Mouse (Mus musculus): Measurements from ENCODE around the gene Cyp26a1. TPM values are rescaled to one million over a fixed set of nuclear protein-coding genes. Genes with fewer than 3 reads are reported as not detected.

Cyp26a1 gene
- polyA plus RNA-seq, 1 experiment from 2014 or later: not detected

DNA sequence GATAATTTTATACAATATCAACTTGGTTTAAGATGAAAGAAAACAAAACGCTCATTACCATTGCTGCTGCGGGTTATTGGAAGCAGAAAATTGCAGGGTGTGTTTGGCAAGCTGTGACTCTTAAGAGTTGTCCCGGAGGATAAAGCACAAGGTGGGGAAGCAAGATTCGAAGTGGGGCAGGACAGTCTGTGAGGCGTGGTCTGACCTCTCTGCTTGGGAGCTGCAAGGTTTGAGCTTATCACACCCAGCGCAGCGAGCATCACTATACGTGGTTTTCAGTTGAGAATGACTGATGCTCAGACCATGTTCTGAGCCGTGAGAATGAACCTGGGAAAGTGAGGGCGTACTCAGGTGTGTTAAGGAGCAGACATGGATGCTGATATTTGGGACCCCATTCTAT is 17.1 kb downstream of the Cyp26a1 start:
- Histone ChIP-seq H3K36me3 (ENCODE audit: control insufficient read depth, insufficient read depth) (no peaks in the 10 kb centered on the region), H3K4me3 (ENCODE audit: low read depth, low read length) (no peak overlapping the region), H3K9ac (ENCODE audit: low read depth, low read length) (no peak overlapping the region), H3K9me3 (replicated peaks; ENCODE audit: control insufficient read depth, low read length) (no peaks in the 10 kb centered on the region), H3K27me3 (ENCODE audit: control insufficient read depth, insufficient read depth, low read depth, low read length) (no peaks in the 10 kb centered on the region), H3K4me1 (ENCODE audit: control insufficient read depth, low read depth, low read length) (no peaks in the 10 kb centered on the region), H3K27ac (ENCODE audit: low read length) (no peak overlapping the region), H3K4me2 (ENCODE audit: low read depth, low read length) (no peak overlapping the region)
- 39% methylated on average over 10 of the region's 10 CpGs for WGBS (ENCODE audit: insufficient replicate concordance)
- no peak for ATAC-seq (ENCODE audit: low read depth)

DNA sequence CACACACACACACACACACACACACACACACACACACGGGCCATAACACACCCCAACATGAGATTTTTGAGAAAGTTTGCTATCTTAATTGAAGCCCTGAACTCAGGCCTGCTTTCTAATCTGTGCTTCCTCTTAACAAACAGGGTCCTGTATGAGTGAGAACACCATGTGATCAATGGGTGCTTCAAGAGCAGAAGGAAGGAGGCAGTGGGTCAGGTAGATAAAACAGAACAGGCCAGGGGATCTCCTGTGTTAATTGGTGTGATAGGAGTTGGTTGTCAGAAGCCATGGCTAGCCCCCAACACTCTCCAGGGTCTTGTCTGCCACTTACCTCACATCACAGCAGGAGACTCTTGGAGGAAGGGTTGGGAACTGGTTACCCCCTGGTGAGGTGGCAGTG is 18.4 kb downstream of the Cyp26a1 start:
- H3K36me3 ChIP-seq (ENCODE audit: control insufficient read depth, insufficient read depth): no peaks in the 10 kb centered on the region
- no peak overlapping the region for H3K4me2 ChIP-seq (ENCODE audit: low read depth, low read length)
- H3K9me3 ChIP-seq (replicated peaks; ENCODE audit: control insufficient read depth, low read length): no peaks in the 10 kb centered on the region
- no peak for ATAC-seq (ENCODE audit: low read depth)
- no peak overlapping the region for H3K27ac ChIP-seq (ENCODE audit: low read length)
- no peak overlapping the region for H3K4me3 ChIP-seq (ENCODE audit: low read depth, low read length)
- WGBS (ENCODE audit: insufficient replicate concordance): 22% methylated on average over 1 of the region's 1 CpGs
- H3K27me3 ChIP-seq (ENCODE audit: control insufficient read depth, insufficient read depth, low read depth, low read length): no peaks in the 10 kb centered on the region
- H3K9ac ChIP-seq (ENCODE audit: low read depth, low read length): no peak overlapping the region
- H3K4me1 ChIP-seq (ENCODE audit: control insufficient read depth, low read depth, low read length): no peaks in the 10 kb centered on the region

DNA sequence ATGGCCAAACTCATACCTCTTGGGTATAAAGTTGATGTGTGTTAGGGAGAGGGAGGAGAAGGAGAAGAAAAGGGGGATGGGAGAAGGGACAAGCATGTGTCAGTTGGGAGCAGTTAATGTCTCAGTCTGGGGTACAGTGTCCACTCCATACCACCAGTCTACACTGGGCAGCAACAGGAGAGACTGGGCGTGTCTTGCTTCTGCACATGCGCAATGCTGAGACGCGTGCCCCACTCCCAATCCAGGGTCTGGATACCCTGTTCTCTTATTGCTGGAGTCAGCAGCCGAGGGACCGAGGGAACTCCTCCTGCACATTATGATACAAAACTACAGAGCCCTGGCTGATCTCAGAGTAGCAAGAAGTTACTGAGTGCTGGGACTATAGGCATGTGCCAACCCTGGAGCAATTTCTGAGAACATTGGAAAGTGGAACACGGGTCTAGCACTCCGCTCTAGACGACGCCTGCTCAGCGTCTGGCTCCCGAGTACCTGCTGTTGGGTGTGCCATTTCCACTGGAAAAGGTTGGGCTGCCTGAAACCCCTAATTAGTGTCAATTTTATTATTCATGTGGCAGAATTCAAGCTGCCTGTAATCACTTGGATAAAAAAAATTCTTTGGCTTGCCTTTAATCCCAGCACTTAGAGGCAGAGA is 19.1 kb downstream of the Cyp26a1 start:
- H3K4me1 ChIP-seq (ENCODE audit: control insufficient read depth, low read depth, low read length): no peaks in the 10 kb centered on the region
- no peaks in the 10 kb centered on the region for H3K27me3 ChIP-seq (ENCODE audit: control insufficient read depth, insufficient read depth, low read depth, low read length)
- 72% methylated on average over 12 of the region's 12 CpGs for WGBS (ENCODE audit: insufficient replicate concordance)
- H3K4me2 ChIP-seq (ENCODE audit: low read depth, low read length): no peak overlapping the region
- no peaks in the 10 kb centered on the region for H3K9me3 ChIP-seq (replicated peaks; ENCODE audit: control insufficient read depth, low read length)
- no peaks in the 10 kb centered on the region for H3K36me3 ChIP-seq (ENCODE audit: control insufficient read depth, insufficient read depth)
- no peak for ATAC-seq (ENCODE audit: low read depth)
- no peak overlapping the region for H3K9ac ChIP-seq (ENCODE audit: low read depth, low read length)
- no peak overlapping the region for H3K27ac ChIP-seq (ENCODE audit: low read length)
- no peak overlapping the region for H3K4me3 ChIP-seq (ENCODE audit: low read depth, low read length)

DNA sequence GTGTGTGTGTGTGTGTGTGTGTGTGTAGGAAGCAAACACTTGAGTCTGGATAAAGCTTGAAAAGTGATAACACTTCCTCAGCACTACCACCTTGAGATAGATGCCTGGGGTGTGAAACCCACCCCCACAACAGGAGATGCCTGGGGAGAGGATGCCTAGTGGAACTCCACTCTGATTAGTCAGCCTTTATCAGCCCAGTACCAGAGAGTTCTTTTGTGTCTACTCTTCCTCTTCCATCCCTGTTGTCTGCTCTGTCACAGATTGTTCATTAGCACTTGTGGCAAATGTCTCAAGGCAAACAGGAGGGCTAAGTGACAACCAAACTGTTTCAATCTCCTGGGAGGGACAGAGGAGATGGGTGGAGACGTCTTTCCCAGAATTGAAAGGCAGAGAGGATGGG is 21.6 kb downstream of the Cyp26a1 start:
- no peak overlapping the region for H3K4me2 ChIP-seq (ENCODE audit: low read depth, low read length)
- no peak overlapping the region for H3K27ac ChIP-seq (ENCODE audit: low read length)
- H3K4me3 ChIP-seq (ENCODE audit: low read depth, low read length): no peak overlapping the region
- H3K27me3 ChIP-seq (ENCODE audit: control insufficient read depth, insufficient read depth, low read depth, low read length): no peaks in the 10 kb centered on the region
- H3K4me1 ChIP-seq (ENCODE audit: control insufficient read depth, low read depth, low read length): no peaks in the 10 kb centered on the region
- no peaks in the 10 kb centered on the region for H3K36me3 ChIP-seq (ENCODE audit: control insufficient read depth, insufficient read depth)
- 11% methylated on average over 1 of the region's 1 CpGs for WGBS (ENCODE audit: insufficient replicate concordance)
- no peaks in the 10 kb centered on the region for H3K9me3 ChIP-seq (replicated peaks; ENCODE audit: control insufficient read depth, low read length)
- H3K9ac ChIP-seq (ENCODE audit: low read depth, low read length): no peak overlapping the region
- no peak for ATAC-seq (ENCODE audit: low read depth)

DNA sequence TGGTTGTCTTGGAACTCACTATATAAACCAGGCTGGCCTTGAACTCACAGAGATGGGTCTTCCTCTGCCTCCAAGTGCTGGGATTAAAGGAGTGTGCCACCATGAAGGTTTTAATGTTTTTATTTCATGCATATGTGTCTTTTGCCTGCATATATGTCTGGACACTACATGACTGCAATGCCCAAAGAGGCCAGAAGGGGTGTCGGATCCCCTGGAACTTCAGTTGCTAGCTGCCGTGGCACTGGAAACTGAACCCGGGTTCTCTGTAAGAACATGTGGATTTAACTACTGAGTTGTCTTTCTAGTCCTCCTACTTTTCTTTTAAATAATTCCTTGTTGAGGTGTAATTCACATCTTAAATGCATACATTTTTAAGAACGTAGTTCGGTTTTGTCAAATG is 27.0 kb downstream of the Cyp26a1 start:
- Histone ChIP-seq H3K36me3 (ENCODE audit: control insufficient read depth, insufficient read depth) (no peaks in the 10 kb centered on the region), H3K27me3 (ENCODE audit: control insufficient read depth, insufficient read depth, low read depth, low read length) (no peaks in the 10 kb centered on the region), H3K4me3 (ENCODE audit: low read depth, low read length) (no peak overlapping the region), H3K9ac (ENCODE audit: low read depth, low read length) (no peak overlapping the region), H3K9me3 (replicated peaks; ENCODE audit: control insufficient read depth, low read length) (no peaks in the 10 kb centered on the region), H3K4me1 (ENCODE audit: control insufficient read depth, low read depth, low read length) (no peaks in the 10 kb centered on the region), H3K4me2 (ENCODE audit: low read depth, low read length) (no peak overlapping the region), H3K27ac (ENCODE audit: low read length) (no peak overlapping the region)
- ATAC-seq (ENCODE audit: low read depth): no peak
- WGBS (ENCODE audit: insufficient replicate concordance): 84% methylated on average over 5 of the region's 5 CpGs

DNA sequence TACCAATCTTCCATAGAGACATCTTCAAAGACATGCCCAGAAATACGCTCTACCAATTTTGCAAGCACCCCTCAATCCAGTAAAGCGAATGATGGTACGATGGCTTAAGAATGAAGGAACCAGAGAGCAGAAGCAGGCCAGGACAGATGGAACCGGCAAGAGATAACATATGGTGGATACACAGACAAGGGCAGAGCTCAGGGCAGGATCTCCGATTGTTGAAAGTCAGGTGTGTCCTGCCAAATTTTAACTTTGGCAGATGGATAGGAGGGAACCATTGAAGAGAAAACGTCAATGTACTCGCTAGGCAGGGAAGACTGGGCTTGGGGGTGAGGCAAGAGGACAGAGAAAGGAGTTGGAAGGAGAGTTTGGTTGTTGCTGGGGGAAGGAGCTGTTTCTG is 29.0 kb downstream of the Cyp26a1 start:
- WGBS (ENCODE audit: insufficient replicate concordance): 69% methylated on average over 7 of the region's 7 CpGs
- Histone ChIP-seq H3K9ac (ENCODE audit: low read depth, low read length) (no peak overlapping the region), H3K27ac (ENCODE audit: low read length) (no peak overlapping the region), H3K4me2 (ENCODE audit: low read depth, low read length) (no peak overlapping the region), H3K36me3 (ENCODE audit: control insufficient read depth, insufficient read depth) (no peaks in the 10 kb centered on the region), H3K9me3 (replicated peaks; ENCODE audit: control insufficient read depth, low read length) (no peaks in the 10 kb centered on the region), H3K27me3 (ENCODE audit: control insufficient read depth, insufficient read depth, low read depth, low read length) (no peaks in the 10 kb centered on the region), H3K4me3 (ENCODE audit: low read depth, low read length) (no peak overlapping the region), H3K4me1 (ENCODE audit: control insufficient read depth, low read depth, low read length) (no peaks in the 10 kb centered on the region)
- ATAC-seq (ENCODE audit: low read depth): no peak

DNA sequence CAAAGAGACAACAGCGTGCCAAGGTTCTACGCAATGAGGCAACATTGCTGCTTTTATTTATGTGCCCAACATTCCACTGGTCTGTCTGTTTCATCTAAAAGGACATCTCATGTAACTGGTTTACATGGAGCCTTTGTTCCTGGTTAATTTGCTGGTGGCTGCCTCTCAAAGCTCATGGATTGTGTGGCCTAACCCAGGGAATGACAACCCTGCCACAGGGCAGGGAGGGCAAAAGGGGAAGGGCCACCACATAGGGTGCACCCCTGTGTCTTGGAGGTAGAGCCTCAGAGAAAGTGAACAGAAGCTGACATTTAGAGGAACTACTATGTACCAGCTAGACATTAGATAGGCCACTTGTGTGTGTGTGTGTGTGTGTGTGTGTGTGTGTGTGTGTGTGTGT is 29.8 kb downstream of the Cyp26a1 start:
- 86% methylated on average over 2 of the region's 2 CpGs for WGBS (ENCODE audit: insufficient replicate concordance)
- Histone ChIP-seq H3K27me3 (ENCODE audit: control insufficient read depth, insufficient read depth, low read depth, low read length) (no peaks in the 10 kb centered on the region), H3K27ac (ENCODE audit: low read length) (no peak overlapping the region), H3K9me3 (replicated peaks; ENCODE audit: control insufficient read depth, low read length) (no peaks in the 10 kb centered on the region), H3K4me1 (ENCODE audit: control insufficient read depth, low read depth, low read length) (no peaks in the 10 kb centered on the region), H3K36me3 (ENCODE audit: control insufficient read depth, insufficient read depth) (no peaks in the 10 kb centered on the region), H3K4me3 (ENCODE audit: low read depth, low read length) (no peak overlapping the region), H3K9ac (ENCODE audit: low read depth, low read length) (no peak overlapping the region), H3K4me2 (ENCODE audit: low read depth, low read length) (no peak overlapping the region)
- no peak for ATAC-seq (ENCODE audit: low read depth)

DNA sequence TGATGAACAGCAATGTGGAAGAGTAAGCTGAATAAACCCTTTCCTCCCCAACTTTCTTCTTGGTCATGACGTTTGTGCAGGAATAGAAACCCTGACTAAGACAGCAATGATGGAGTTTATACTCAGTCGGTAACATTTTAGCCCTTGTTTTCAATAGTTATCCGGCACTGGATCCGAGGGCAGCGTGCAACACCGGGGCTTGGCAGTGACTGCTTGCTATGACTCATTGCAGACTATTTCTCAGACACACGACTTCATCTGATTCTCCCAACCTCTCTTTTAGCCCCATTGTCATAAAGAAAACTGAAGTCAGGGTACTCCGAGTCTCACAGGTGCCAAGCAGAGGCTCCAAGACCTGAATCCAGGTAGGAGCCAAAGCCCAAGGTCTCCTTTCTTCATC is 37.8 kb downstream of the Cyp26a1 start:
- Histone ChIP-seq H3K36me3 (ENCODE audit: control insufficient read depth, insufficient read depth) (no peaks in the 10 kb centered on the region), H3K4me3 (ENCODE audit: low read depth, low read length) (no peak overlapping the region), H3K27me3 (ENCODE audit: control insufficient read depth, insufficient read depth, low read depth, low read length) (no peaks in the 10 kb centered on the region), H3K4me1 (ENCODE audit: control insufficient read depth, low read depth, low read length) (no peaks in the 10 kb centered on the region), H3K4me2 (ENCODE audit: low read depth, low read length) (no peak overlapping the region), H3K9ac (ENCODE audit: low read depth, low read length) (no peak overlapping the region), H3K27ac (ENCODE audit: low read length) (no peak overlapping the region), H3K9me3 (replicated peaks; ENCODE audit: control insufficient read depth, low read length) (no peaks in the 10 kb centered on the region)
- 64% methylated on average over 8 of the region's 8 CpGs for WGBS (ENCODE audit: insufficient replicate concordance)
- no peak for ATAC-seq (ENCODE audit: low read depth)

DNA sequence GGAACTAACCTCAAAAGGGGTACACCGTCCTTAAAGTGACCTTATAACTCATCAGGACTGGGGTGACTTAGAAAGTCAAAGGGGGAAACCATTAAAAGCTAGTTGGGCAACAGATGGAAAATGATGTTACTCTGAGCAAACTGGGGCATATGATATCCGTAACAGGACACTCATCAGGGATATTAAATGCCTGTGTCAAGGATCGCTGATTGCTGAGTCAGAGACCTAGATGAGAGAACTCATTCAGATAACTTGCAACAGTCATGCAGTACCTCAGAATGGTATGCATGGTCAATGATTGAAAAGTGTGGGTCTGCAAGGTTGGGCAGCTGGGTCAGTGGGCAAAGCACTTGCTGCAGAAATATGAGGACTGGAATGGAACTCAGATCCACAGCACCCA is 41.0 kb downstream of the Cyp26a1 start:
- WGBS (ENCODE audit: insufficient replicate concordance): 77% methylated on average over 3 of the region's 3 CpGs
- Histone ChIP-seq H3K4me3 (ENCODE audit: low read depth, low read length) (no peak overlapping the region), H3K4me1 (ENCODE audit: control insufficient read depth, low read depth, low read length) (no peaks in the 10 kb centered on the region), H3K27me3 (ENCODE audit: control insufficient read depth, insufficient read depth, low read depth, low read length) (no peaks in the 10 kb centered on the region), H3K9me3 (replicated peaks; ENCODE audit: control insufficient read depth, low read length) (no peaks in the 10 kb centered on the region), H3K36me3 (ENCODE audit: control insufficient read depth, insufficient read depth) (no peaks in the 10 kb centered on the region), H3K4me2 (ENCODE audit: low read depth, low read length) (no peak overlapping the region), H3K27ac (ENCODE audit: low read length) (no peak overlapping the region), H3K9ac (ENCODE audit: low read depth, low read length) (no peak overlapping the region)
- no peak for ATAC-seq (ENCODE audit: low read depth)
